Mouse (Mus musculus): ENCODE results near the gene Nosip.
A peak's percentile ranks its signal among the peaks of the same experiment; 100 is the strongest.
"Not testable (repeated sequence)": the region's sequence is repeated elsewhere in the genome, so short reads cannot be mapped to it uniquely, and the experiment has no call there.

Gene Nosip

DNA sequence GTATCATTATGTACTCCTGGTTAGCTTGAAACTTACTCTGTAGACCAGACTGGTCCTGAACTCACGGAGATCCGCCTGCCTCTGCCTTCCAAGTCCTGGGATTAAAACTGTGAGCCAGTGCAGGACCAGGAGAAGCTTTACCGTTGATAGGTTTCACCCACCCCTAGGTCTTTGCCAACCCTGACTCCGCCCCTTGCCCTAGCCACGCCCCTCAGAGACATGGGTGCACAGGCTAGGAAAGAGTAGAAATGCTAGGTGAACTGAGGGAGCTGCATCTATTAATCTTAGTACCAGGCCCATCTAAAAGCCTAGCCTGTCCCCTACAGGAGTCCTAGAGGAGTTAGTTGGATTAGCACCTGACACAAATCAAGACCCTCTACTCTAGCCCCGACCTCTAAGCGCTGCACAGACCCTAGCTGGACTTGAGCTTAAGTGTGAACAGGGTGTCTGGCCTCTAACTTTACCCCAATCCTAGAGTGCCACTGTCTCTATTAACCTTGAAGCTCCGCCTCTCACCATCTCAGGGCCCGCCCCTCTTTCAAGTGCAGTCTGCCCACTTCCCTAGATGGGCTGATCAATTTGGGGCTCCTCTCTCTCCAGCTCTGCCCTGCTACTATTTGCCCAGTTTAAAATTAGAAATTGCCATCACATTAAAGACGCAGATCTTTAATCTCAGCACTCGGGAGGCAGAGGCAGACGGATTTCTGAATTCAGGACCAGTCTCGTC lies 28.2 kb downstream of the Nosip start:
- peak; percentile 54 for DNase-seq (ENCODE audit: low read depth, low spot score)

- peak; percentile 66 for DNase-seq (ENCODE audit: low read depth, low spot score)
Observed at GRCm38 (mm10) chr7:45091001-45091990, 29.1 kb downstream of the Nosip start.

- peak; percentile 96 for DNase-seq (ENCODE audit: low read depth, low spot score)
Observed at GRCm38 (mm10) chr7:45092048-45092447, 29.8 kb downstream of the Nosip start, which contains the start of gene Rcn3. Gene Rcn3, minus strand, starts transcription at chr7:45092221.

DNA sequence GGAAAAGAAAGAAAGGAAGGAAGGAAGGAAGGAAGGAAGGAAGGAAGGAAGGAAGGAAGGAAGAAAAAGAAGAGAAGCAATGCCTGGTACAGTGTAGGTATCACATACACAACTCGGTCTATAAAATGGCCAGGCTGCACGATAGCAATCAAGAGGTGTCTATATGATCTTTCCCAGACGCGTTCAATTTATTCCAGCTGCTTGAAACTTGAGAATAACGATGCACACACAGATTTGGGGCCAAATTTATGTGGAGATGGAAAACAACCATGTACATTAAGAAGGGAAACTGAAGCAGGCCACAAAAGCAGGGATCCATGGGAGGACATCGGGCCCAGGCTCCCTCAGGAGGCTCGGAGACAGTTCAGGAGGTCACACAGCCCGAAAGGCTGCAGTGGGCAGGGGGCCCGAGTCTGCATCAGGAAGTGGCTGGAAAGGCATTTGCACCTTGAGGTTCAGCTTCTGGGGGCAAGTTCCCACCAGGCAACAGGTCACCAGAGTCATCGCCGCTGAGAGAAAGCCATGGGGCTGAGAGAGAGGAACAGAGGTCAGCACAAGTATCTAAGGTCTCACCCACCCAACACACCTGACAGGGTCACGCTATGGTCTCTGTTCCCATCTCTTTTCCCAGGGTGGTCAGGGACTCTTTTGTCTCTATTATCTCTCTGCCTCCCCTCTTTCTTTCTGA lies 30.7 kb downstream of the Nosip start:
- no peak for DNase-seq (ENCODE audit: low read depth, low spot score)

GRCm38 (mm10) chr7:45093516-45093905 lies 31.3 kb downstream of the Nosip start:
- no peak for DNase-seq (ENCODE audit: low read depth, low spot score)

DNA sequence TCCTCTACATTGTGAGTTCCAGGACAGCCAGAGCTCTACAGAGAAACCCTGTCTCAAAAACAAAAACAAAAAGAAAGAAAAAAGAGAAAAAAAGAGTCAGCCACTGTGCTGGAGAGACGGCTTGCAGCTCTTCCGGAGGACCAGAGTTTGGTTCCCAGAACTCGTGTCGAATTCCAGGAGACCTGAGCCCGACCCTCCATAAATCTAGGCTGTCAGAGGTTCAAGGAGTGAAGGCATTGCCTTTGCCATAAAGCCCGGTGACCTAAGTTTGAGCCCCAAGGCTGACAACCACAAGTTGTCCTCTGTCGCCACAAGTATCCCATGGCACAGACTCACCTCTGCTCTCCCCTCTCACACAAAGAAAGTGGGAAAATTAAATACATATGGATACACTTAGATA lies 31.9 kb downstream of the Nosip start:
- DNase-seq (ENCODE audit: low read depth, low spot score), result peak; percentile 27

DNA sequence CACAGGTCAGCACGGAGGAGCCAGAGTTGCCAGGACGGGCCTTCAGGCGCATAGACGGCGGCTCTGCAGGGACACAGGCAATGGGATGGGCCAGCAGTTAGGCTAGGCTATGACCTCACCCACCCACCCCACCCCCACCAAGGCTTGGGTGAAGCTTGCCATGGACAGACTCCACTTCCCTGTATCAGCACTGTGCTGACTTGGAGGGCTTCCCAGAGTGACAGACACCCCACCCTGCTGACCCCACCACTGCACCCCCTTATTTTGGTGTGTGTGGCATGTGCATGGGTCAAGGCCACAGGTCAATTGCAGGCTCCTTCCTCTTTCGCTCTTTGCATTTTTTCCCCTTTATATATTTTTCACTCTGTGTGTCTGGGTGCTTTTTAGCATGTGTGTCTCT lies 33.1 kb downstream of the Nosip start:
- no peak for DNase-seq (ENCODE audit: low read depth, low spot score)

DNA sequence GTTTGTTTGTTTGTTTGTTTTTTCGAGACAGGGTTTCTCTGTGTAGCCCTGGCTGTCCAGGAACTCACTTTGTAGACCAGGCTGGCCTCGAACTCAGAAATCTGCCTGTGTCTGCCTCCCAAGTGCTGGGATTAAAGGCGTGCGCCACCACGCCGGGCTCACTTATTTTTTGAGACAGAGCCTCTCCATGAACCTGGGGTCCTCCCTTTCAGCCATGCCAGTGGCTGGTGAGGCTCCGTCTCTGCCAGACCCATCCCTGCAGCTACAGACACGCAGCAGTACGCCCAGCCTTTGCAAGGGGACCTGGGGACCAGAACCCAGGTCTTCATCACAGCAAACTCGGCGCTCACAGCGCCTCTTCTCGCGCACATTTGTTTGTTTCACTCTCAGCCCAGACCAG lies 33.7 kb downstream of the Nosip start:
- DNase-seq (ENCODE audit: low read depth, low spot score), result not testable (repeated sequence)

GRCm38 (mm10) chr7:45097479-45097878 lies 35.2 kb downstream of the Nosip start:
- no peak for DNase-seq (ENCODE audit: low read depth, low spot score)

DNA sequence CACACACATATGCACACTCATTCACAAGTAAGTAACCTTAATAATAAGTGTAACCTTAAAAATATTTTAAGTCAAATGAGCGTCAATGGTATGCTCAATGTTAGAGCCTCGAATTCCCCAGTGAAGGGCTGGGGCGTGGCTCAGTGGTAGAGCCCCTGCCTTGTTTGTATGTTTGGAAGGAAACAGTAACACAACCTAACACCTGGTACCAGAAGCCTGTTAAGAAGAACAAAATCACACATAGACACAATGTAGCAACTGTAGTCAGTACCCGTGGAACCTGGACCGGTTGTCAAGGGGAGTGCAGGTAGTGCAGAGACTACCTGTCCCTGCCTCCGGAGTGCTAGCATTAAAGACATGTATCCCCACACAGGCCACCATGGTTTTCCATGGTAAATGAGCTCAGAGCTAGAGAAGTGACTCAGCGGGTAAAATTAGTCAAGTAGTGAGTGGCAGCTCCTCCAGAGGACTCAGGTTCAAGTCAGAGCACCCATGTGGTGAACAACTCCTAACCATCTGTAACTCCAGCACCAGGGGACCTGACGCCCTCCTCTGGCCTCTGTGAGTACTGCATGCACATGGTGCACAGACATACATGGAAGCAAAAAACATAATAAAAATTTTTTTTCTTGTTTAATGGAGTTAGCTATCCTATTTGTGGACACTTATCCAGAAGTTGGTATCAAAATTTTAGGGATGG lies 36.5 kb downstream of the Nosip start:
- peak; percentile 60 for DNase-seq (ENCODE audit: low read depth, low spot score)

GRCm38 (mm10) chr7:45100046-45100445 lies 37.8 kb downstream of the Nosip start:
- no peak for DNase-seq (ENCODE audit: low read depth, low spot score)

- DNase-seq (ENCODE audit: low read depth, low spot score), result no peak
Observed at GRCm38 (mm10) chr7:45102441-45102840, 40.2 kb downstream of the Nosip start.

DNA sequence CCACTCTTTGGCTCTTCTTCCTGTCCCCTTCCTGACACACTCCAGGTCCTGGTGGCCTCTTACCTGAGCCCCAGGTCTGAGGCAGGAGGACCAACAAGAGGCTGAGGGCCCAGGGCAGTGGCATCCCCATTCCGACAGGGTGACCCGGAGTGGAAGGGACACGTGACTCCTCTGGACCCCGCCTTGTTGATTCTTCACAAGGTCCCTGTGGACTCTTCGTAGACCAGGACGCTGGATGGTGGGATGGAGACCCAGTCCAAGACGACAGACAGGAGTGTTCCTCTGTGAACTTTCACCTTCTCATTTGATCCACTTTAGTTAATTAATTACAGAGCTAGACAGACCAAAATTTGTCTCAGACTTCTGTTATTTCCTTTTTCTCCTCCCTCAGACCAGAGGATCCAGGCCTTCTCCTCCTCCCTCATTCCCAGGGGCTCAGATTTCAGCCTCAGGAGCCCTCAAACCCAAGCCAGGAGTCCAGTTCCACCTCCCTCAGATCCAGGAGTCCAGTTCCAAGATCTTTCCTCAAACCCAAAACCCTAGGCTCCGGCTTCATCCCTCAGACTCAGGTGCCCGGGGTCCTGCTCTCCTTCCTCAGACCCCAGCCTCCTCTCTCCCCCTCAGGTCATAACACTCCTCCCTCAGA lies 40.8 kb downstream of the Nosip start:
- DNase-seq (ENCODE audit: low read depth, low spot score), result peak; percentile 31

- DNase-seq (ENCODE audit: low read depth, low spot score), result peak; percentile 99
Observed at GRCm38 (mm10) chr7:45103652-45104180, 41.5 kb downstream of the Nosip start, which contains the start of gene Fcgrt. Gene Fcgrt, minus strand, starts transcription at chr7:45103851.

DNA sequence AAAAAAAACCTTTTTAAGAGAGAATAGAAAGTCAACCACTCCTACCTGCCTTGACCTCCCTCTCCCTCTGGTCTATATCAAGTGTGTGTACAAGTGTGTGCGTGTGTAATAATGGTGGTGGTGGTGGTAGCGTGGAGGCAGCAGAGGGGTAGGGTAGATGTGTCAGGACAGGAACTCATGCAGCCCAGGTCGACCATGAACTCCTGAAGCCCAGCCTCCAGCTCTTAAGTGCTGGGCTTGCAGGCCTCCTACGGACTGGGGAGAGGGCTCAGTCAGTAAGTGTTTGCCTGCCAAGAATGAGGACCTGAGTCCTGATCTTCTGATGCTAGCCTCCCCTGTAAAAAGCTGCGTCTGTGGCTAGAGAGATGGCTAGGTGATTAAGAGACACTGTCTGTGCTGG lies 42.7 kb downstream of the Nosip start:
- DNase-seq (ENCODE audit: low read depth, low spot score), result no peak

DNA sequence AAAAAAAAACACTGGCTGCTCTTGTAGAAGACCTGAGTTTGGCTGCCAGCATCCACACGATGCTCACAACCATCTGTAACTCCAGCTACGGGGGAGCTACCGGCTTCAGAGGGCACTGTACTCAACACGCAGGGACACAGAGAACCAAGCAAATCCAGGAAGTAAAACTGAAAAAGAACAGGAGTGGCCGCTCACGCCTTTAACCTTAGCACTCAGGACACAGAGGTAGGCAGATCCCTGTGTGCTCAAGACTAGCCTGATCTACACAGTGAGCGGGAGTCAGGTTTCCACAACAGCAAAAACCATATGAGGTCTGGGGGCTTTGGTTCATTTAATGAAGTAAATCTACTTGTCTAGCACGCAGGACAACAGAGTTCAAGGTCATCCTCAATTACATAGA lies 43.3 kb downstream of the Nosip start:
- DNase-seq (ENCODE audit: low read depth, low spot score), result no peak

- no peak for DNase-seq (ENCODE audit: low read depth, low spot score)
Observed at GRCm38 (mm10) chr7:45106441-45106840, 44.2 kb downstream of the Nosip start.

DNA sequence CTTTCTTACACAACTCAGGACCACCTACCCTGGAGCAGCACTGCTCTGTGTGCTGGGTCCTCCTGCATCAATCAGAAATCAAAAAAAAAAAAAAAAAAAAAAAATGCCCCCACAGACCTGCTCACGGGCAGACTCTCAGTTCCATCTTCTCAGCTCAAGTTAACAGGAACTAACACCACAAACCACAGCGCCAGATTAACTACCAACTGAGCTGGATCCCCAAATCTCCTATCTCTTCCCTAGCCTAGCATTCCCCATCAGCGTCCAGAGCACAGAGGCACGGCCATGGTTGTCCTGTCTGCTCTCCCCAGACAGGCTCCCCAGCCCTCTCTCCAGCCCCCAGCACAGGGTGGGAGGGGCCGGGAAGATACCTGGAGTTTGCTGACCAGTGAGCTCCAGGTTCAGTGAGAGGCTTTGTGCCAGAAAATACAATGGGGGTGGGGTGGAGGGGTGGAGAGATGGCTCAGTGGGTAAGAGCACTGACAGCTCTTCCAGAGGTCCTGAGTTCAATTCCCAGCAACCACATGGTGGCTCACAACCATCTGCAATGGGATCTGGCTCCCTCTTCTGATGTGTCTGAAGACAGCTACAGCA lies 44.9 kb downstream of the Nosip start:
- DNase-seq (ENCODE audit: low read depth, low spot score), result no peak

- DNase-seq (ENCODE audit: low read depth, low spot score), result not testable (repeated sequence)
Observed at GRCm38 (mm10) chr7:45110089-45110488, 47.9 kb downstream of the Nosip start.

DNA sequence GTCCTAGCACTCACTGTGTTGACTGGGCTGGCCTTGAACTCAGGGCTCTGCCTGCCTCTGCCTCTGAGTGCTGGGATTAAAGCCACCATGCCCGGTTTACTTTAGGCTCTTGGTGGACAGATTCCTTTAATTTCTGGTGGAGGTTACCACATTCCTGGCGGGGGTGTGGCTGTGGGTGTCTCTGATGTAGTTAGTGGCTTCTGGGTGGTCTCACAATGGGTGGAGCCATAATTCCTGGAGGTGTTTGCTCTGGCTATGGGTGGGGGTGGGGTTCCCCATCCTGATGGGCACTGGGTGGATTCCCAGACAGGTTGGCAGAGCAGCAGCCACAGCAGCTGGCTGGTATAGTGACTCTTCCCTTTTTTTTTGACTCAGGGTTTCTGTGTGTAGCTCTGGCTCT lies 49.7 kb downstream of the Nosip start:
- DNase-seq (ENCODE audit: low read depth, low spot score), result no peak
